Mouse (Mus musculus) G1E (cell line): Measurements from ENCODE around the gene Son. TPM values are rescaled to one million over a fixed set of nuclear protein-coding genes. Genes with fewer than 3 reads are reported as not detected.

ENCODE experiments used
- ATAC-seq: 2 replicates; pipeline ENCODE4 v1.8.0; 2016; ENCODE audit warnings: mild to moderate bottlenecking; ENCODE audit not compliant: insufficient number of reproducible peaks, poor library complexity, low FRiP score, severe bottlenecking; ENCODE audit errors: extremely low read depth
- DNase-seq: peaks from one replicate; pipeline ENCODE4 v3.0.0; 2012; ENCODE audit warnings: low spot score
- H3K27me3 ChIP-seq: 2 replicates; pipeline ENCODE4 v1.6.1; 2012; ENCODE audit warnings: mild to moderate bottlenecking, low read length, inconsistent platforms; ENCODE audit not compliant: insufficient read depth
- H3K36me3 ChIP-seq: replicated peaks from 2 replicates; pipeline ENCODE3; 2012; ENCODE audit warnings: mild to moderate bottlenecking, inconsistent platforms
- H3K4me1 ChIP-seq: 2 replicates; pipeline ENCODE4 v1.6.1; 2012; ENCODE audit warnings: low read depth, low read length, inconsistent platforms, mixed read lengths; ENCODE audit not compliant: insufficient read depth
- H3K4me3 ChIP-seq: 2 replicates; pipeline ENCODE4 v1.5.1; 2012; ENCODE audit warnings: low read depth, mild to moderate bottlenecking, inconsistent platforms, low read length, moderate library complexity, mixed read lengths
- H3K9me3 ChIP-seq: replicated peaks from 2 replicates; pipeline ENCODE4 v1.6.1; 2012; ENCODE audit warnings: inconsistent platforms
- CTCF ChIP-seq: IDR thresholded peaks from 2 replicates; pipeline ENCODE4 v1.5.1; 2012; ENCODE audit warnings: low read depth, low read length, inconsistent platforms, mixed read lengths
- GATA1 ChIP-seq: IDR thresholded peaks from 2 replicates; pipeline ENCODE4 v1.6.1; 2012; ENCODE audit warnings: borderline replicate concordance, low read length, inconsistent platforms, mixed read lengths
- GATA2 ChIP-seq: IDR thresholded peaks from 2 replicates; pipeline ENCODE4 v1.6.1; 2012; ENCODE audit warnings: low read depth, low read length, inconsistent platforms, borderline replicate concordance
- POLR2AphosphoS5 ChIP-seq: IDR thresholded peaks from 2 replicates; pipeline ENCODE4 v1.6.1; 2012; ENCODE audit warnings: low read depth, low read length, inconsistent platforms; ENCODE audit not compliant: insufficient replicate concordance
- TAL1 ChIP-seq: conservative IDR thresholded peaks from 2 replicates; pipeline ENCODE4 v1.6.1; 2012; ENCODE audit warnings: low read depth, low read length, inconsistent platforms, mixed read lengths
- polyA plus RNA-seq: library from polyadenylated mRNA; stranded (reverse); fragments of >175 nt; gene quantifications from 2 replicates; pipeline ENCODE4 v1.2.3, GENCODE M21; 2012
- total RNA-seq, 2 experiments: library from RNA; stranded (forward) in 1 of 2; stranded (reverse) in 1 of 2; fragments of 200-1000 nt in 1 of 2; fragments of >200 nt in 1 of 2; fragmentation: Nextera tagmentation in 1 of 2; gene quantifications; 2 replicates each; pipeline ENCODE4 v1.2.3; 2014 to 2017

Son gene
- total RNA-seq (2014; fragmentation: Nextera tagmentation) (573 and 598 TPM in 2 replicates), total RNA-seq (2017) (239 and 264 TPM in 2 replicates), polyA plus RNA-seq (42.3 and 43.9 TPM in 2 replicates)

GRCm38 (mm10) chr16:91647461-91648219 is at the start of gene Son:
Son (plus strand) TSS chr16:91647506.
- H3K36me3 ChIP-seq: peaks cover 38% of the 10 kb centered on the region
- peaks cover 40% of the 10 kb centered on the region for H3K4me1 ChIP-seq
- peak; percentile 99 for DNase-seq
- H3K4me3 ChIP-seq: peak within 1 kb of the TSS; percentile 83
- ATAC-seq: peak; percentile 90
- H3K27me3 ChIP-seq: no peaks in the 10 kb centered on the region
- no peak for TF ChIP-seq TAL1
- no peak for TF ChIP-seq GATA1
- TF ChIP-seq POLR2AphosphoS5: no peak
- no peak for TF ChIP-seq GATA2
- TF ChIP-seq CTCF: no peak
- no peaks in the 10 kb centered on the region for H3K9me3 ChIP-seq

- TF ChIP-seq GATA2 (no peak), POLR2AphosphoS5 (no peak), TAL1 (no peak), CTCF (no peak), GATA1 (no peak)
- DNase-seq: peak; percentile 99
- Histone ChIP-seq H3K27me3 (peaks cover 15% of the 10 kb centered on the region), H3K4me3 (peak within 1 kb of the TSS; percentile 82), H3K4me1 (peaks cover 53% of the 10 kb centered on the region), H3K9me3 (no peaks in the 10 kb centered on the region), H3K36me3 (peaks cover 17% of the 10 kb centered on the region)
- peak; percentile 99 for ATAC-seq
Measured at GRCm38 (mm10) chr16:91597672-91598010, 49.7 kb upstream of the Son start, which contains the start of gene Tmem50b. Tmem50b (minus strand) TSS chr16:91597800.

- Histone ChIP-seq H3K36me3 (peaks cover 10% of the 10 kb centered on the region), H3K9me3 (no peaks in the 10 kb centered on the region), H3K27me3 (peaks cover 22% of the 10 kb centered on the region), H3K4me3 (no peak overlapping the region), H3K4me1 (peaks cover 37% of the 10 kb centered on the region)
- DNase-seq (no peak), ATAC-seq (no peak)
- no peak for TF ChIP-seq GATA2
Measured at GRCm38 (mm10) chr16:91599242-91599641, 48.1 kb upstream of the Son start.

GRCm38 (mm10) chr16:91601081-91601480 is 46.2 kb upstream of the Son start:
- no peak for TF ChIP-seq GATA1
- TF ChIP-seq GATA2: no peak
- TF ChIP-seq POLR2AphosphoS5: no peak
- no peak for TF ChIP-seq CTCF
- no peak for TF ChIP-seq TAL1
- no peak for ATAC-seq
- Histone ChIP-seq H3K9me3 (no peaks in the 10 kb centered on the region), H3K27me3 (peaks cover 32% of the 10 kb centered on the region), H3K36me3 (no peaks in the 10 kb centered on the region), H3K4me3 (no peak overlapping the region), H3K4me1 (peaks cover 23% of the 10 kb centered on the region)
- no peak for DNase-seq

GRCm38 (mm10) chr16:91601693-91602092 is 45.6 kb upstream of the Son start:
- Histone ChIP-seq H3K36me3 (no peaks in the 10 kb centered on the region), H3K27me3 (peaks cover 32% of the 10 kb centered on the region), H3K4me3 (no peak overlapping the region), H3K4me1 (peaks cover 17% of the 10 kb centered on the region), H3K9me3 (no peaks in the 10 kb centered on the region)
- no peak for ATAC-seq
- no peak for DNase-seq
- no peak for TF ChIP-seq GATA1
- TF ChIP-seq GATA2: no peak
- TF ChIP-seq TAL1: no peak
- TF ChIP-seq POLR2AphosphoS5: no peak
- no peak for TF ChIP-seq CTCF

GRCm38 (mm10) chr16:91605156-91605555 is 42.1 kb upstream of the Son start:
- Histone ChIP-seq H3K9me3 (no peaks in the 10 kb centered on the region; the same call in 1 of the 2 replicates), H3K4me1 (peaks cover 4% of the 10 kb centered on the region), H3K4me3 (no peak overlapping the region), H3K27me3 (peaks cover 36% of the 10 kb centered on the region), H3K36me3 (no peaks in the 10 kb centered on the region)
- DNase-seq: no peak
- ATAC-seq: no peak
- TF ChIP-seq GATA2 (no peak), POLR2AphosphoS5 (no peak), TAL1 (no peak), GATA1 (no peak), CTCF (no peak)

- DNase-seq: no peak
- Histone ChIP-seq H3K36me3 (no peaks in the 10 kb centered on the region), H3K4me3 (no peak overlapping the region), H3K4me1 (peaks cover 5% of the 10 kb centered on the region; the same call in 1 of the 2 replicates), H3K27me3 (peaks cover 33% of the 10 kb centered on the region), H3K9me3 (no peaks in the 10 kb centered on the region; the same call in 1 of the 2 replicates)
- TF ChIP-seq GATA2 (no peak), CTCF (no peak)
- no peak for ATAC-seq
Measured at GRCm38 (mm10) chr16:91606958-91607357, 40.3 kb upstream of the Son start.
